Mouse (Mus musculus) spleen, adult 18-20 months (tissue): ENCODE data around the gene Mnat1.
"Not testable (repeated sequence)": the region's sequence is repeated elsewhere in the genome, so short reads cannot be mapped to it uniquely, and the experiment has no call there.

Experiments
- DNase-seq, 2 experiments: peaks; one replicate each; pipeline ENCODE4 v3.0.0; 2022; ENCODE audit warnings: mixed read lengths in 2 of 2

The Mnat1 gene

DNA sequence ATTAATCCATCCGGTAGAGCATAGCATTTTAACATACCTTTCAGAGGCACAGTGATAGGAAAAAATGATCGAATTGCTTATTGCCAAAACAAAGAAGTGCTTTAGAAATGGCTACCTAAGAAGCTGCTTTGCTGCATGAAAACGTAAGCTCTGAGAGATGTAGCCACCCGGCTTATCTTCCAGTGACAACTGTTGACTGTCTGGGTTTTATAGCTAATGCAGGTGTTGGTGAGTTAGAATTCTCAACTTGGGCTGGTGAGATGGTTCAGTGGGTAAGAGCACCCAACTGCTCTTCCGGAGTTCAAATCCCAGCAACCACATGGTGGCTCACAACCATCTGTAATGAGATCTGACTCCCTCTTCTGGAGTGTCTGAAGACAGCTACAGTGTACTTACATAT is 27.5 kb downstream of the Mnat1 start:
- DNase-seq = not testable (repeated sequence)

DNA sequence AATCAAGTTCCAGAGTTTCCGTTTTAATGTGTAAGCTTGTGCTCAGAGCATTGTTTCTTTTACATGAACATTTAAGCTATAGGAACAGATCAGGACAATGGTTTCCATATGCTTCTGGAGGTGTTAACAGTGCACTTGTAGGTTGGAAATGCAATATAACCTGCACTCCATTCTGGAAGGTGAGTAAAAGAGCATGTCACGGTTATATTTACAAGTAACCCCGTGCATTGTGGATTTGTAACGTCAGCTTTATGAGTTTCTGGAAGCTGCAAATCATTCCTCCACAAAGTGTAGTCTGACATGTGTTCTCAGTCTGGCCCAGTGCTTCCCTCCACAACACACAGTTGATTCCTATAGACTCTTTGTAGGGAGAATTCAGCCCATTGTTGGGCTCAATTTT is 30.6 kb downstream of the Mnat1 start:
- no peak for DNase-seq

DNA sequence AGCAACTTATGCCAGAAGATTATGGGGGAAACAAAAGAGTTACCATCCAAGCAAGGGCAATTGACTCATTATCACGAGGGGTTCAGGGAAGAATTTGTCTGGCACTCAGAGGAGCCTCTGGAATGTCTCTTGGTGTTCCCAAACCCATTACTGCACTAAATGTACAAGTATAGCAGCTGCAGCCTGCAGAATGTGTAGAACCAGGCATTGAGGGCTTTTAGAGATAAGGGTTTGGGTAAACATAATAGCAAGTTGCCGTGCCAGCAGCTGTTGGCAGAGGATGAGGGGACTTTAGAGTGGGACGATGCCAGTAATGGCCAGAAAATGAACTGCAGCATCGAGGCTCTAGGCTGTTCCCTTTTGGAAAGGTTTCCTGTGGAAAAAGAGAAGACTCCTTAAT is 36.8 kb downstream of the Mnat1 start:
- DNase-seq = no peak

DNA sequence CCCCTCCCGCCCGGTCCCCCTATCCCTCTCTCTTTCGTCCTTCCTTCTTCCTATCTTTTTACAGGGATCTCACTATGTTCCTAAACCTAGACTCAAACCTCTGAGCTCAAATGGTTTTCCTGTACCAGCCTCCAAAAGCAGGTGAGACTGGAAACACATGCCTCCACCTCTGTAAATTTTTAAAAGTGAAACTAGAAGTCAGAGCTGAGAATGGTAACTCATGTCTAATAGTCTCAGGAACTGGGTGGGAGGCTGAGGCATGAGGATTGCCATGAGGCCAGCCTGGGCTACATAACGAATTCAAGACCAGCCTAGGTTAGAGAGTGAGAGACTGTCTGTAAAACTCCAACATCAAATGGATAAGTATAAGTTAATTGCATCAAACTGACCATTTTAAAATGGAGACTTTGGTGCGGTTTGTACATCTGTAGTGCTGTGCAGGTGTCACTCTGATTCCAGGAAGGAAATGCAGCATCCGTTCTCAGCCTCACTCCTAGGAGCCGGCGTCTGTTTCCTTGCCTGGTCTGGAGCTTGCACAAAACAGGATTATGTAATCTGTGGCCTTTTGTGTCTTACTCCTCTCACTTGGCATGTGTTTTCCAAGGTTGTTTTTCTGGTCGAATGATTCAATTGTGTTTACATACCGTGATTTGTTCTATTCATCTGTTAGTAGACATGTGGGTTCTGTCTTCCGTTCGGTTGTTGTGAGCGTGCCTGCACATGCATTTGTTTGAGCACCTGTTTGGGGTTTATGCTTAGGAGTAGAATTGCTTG is 39.1 kb downstream of the Mnat1 start:
- no peak for DNase-seq

DNA sequence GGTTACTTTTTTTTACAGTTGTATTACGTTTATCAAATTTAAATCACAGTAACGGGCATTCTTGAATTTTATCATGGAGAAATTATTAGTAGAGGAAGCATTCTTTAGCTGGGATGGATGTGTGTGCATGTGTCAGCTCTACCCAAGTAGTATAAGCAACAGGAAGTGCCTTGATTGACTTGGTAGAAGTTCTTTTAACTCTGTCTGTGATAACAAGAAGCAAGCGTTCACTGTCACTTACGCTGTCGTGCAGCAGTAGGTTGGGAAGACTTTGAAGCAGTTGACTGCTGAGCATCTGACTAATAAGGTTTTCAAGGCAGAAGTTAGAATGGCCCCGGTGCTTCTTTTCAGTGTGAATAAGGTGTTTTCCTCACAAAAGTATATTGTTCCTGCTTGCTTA is 47.3 kb downstream of the Mnat1 start:
- no peak for DNase-seq

DNA sequence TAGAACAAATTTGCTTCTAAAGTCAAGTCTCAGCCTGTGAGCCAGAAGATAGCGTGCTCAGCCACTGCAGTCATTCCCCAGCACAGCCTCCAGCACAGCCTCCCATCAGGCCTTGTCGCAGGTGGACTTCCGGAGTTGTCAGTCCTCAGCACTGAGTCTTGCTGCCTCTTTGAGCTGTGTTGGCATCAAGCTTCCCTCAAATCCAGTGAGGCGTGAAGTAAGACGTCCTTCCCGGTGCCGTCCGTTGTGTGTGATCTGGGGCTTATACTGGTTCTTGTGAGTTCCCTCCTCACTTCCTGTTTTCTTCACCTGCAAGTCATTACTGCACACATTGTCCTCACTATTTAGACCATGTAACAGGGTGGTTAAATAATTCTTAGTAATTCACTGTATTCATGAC is 60.4 kb downstream of the Mnat1 start:
- no peak for DNase-seq

DNA sequence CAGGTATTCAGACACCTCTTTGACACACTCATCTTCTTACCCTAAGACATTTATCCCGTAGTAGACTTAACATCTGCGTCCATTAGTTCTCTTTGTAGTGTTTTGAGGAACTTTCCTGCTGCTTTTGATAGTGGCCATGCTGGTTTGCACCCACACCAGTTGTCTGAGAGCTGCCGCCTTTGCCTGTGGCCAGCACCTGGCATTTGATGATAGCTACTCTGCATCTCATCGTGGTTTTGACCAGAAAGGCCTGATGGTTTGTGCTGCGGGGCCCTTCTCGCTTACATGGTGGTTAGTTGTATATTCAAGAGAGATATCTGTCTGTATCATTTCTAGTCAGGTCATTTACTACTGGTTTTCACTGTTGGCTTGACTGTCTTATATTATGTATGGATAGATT is 73.8 kb downstream of the Mnat1 start:
- no peak for DNase-seq

DNA sequence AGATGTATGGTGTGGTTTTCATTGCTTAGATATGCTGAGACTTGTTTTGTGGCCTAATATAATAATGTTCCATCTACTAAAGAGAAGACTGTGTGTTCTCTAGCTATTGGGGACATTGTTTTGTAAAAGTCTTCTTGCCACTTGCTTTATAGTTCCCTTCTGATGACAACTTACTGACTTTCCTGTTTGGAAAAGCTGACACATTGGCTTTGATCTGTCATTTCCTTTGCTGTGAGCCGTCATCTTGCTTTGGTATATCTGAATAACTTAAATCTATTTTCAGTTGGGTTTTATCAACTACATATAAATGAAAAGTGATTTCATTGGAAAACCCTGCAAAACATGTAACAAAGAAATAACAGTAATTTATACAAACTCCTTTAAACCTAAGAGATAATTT is 74.9 kb downstream of the Mnat1 start:
- no peak for DNase-seq

DNA sequence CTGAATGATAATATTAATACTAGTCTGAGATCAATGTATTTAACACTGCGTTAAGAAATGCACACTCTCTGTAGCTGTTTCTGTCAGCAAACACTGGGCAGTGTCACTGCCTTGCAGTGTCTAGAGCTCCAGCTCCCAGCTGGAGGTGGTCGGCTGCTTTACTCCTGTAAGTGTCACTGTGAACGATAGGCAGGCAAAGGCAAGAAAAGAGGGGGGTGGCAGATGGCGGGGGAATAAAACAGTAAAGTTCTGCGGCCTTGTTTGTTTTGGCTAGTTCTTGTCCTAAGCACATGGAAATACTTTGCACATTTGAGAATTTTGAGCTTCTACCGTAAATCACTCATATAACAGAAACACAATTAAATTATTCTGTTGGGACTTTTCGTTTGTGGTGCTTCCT is 75.9 kb downstream of the Mnat1 start:
- DNase-seq = no peak

DNA sequence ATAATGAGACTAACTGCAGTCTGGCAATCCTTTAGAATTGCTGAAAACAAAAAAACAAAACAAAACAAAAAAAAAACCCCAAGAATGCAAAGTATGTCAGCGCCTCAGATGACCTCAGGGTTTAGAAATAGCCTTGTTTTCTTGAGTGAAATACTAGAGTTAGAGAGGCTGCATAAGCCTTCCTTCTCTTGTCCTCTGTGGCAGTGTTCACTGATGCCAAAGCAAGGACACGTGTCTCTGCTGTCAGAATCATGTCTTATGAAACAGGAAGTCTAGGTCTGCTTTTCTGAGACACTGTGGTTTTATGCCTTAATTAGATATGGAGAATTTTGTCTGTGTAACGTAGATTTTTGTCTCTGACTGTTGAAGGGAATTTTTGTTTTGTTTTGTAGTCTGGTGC is 78.1 kb downstream of the Mnat1 start:
- no peak for DNase-seq

DNA sequence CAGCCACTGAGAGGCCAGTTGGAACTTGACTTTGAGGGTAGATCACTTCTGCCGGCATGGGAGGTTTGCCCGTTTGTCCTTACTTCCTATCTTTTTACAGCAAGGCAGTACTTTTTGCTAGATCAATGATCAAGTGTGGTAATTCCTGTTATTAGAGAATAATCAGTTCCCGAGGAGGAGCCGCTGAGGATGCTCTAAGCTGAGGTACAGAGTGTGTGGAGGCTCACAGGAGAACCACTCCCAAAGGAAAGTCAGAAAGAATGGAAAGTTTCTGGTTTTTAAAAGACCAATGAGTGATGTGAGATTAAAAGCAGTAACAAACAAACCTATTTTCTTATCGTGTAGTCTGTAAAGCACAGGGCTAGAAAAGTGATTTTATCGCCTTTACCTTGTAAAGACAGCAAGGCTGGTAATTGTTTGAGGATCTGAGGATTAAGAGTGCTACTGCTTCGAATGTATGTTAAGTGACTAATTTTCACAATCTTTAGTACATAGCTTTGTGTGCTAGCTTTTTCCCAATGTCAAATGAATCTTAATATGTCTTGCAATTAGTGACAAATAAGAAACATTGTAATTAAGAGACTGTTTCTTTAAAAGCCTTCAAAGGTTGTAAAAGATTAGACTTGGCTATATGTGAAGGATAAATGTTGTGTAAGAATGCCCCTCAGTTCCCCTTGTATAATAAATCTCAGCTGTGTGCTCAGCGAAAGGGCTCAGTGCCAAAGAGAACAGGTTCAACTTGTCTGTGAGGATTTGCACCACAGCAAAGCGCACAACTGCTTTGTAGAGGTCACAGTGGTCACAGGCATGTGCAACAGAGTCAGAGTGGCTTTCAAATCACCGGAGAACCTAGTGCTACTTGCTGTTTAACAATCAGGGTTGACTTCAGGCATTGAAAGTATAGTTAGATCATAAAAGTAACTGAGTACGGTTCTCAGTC is 82.5 kb downstream of the Mnat1 start:
- DNase-seq = no peak

DNA sequence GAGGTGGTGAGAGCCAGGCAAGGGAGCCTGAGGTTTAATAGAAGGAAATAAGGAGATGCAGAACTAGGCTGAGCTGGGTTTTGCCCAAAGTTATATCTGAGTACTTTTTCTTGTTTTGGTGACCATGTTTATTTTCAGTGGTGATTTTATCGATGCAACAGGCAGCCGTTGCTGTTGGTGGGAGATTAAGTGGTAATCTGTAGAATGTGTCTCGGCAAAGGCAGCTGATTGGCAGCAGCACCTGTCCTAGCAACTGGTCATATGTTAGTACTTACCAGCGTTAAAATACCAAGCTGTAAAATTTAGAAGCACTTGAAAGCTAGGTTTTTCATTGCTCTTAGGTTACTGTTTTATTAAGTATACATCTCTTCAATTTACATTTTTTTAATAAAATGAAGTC is 83.5 kb downstream of the Mnat1 start:
- no peak for DNase-seq

DNA sequence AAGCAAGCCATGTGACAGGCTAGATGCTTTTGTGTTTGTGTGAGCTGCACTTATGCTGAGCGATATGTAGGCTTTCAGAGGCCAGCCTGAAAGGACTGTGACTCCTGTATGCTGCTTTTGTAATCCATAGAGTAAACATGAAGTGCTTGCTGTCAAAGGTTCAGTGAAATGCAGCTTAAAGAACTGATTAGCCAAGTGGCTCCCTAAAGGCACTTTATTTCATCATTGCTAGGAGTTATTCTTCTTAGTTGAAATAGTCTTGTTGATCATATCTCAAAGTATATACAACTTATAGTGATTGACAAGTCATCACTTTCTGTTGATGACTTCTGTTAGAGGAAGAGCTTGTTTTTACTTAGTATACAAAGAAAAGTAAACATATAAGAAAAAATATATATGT is 83.9 kb downstream of the Mnat1 start:
- DNase-seq = no peak

DNA sequence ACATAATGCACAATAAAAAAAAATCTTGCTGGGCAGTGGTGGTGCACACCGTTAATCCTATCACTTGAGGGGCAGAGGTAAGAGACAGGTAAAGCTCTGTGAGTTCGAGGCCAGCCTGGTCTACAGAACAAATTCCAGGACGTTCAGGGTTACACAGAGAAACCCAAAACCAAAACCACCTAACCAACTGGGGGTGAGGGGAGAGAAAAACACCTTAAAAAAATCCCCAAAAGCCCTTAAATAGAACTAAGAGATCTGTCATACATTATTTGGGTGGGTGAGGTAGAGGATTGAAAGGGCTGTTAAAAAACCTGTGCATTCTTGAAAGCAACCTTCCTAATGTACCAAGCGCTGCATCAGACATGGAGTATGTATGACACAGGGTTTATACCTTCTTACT is 85.0 kb downstream of the Mnat1 start:
- no peak for DNase-seq

DNA sequence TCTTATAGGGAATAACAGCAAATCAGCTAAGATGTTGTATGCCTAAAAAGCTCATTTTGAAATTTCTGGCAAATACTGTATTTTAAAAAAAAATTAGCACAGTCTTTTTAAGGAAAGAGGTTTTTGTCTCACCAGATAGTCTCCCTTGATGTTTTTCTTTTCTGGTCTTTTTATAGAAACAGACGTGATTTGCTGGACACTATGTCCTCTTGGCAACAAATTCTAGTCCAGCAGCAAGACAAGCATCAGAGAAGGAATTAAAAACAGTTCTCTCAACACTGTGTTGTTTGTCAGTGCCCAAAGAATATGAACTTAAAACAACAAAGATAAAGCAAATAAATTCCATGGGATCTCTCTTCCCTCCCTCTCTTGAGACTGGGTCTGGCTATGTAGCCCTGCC is 85.6 kb downstream of the Mnat1 start:
- DNase-seq = no peak

DNA sequence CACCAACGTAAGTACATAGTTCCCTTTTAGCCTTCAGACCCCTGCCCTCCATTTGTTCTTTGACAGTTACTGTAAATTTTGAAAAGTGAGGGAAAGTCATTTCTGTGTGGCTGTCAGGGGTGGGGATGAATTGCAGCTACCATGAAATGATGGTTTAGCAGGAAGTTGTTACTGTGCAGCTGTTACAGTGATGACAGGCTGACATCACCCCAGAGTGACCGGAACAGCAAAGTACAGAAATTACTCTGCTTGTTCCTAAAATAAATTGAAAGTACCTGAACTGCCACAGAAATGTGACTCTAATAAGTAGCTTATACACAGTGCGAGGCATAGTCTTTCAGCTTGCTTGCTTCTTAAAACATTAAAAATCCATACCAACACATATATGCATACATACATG is 86.9 kb downstream of the Mnat1 start:
- no peak for DNase-seq

DNA sequence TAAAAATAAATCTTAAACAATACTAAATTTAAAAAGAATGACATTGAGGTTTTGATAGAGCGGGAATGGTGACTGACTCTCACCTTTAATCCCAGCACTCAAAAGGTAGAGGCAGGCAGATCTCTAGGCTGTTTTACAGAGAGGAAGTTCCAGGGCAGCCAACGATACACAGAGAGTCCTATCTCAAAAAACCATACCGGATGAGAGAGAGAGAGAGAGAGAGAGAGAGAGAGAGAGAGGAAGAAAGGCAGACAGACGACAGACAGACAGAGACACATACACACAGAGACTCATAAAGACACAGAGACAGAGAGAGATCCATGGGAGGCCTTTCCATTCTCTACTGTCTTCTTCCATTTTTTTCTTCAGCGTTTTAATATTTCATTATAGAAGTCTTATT is 92.3 kb downstream of the Mnat1 start:
- DNase-seq = no peak

DNA sequence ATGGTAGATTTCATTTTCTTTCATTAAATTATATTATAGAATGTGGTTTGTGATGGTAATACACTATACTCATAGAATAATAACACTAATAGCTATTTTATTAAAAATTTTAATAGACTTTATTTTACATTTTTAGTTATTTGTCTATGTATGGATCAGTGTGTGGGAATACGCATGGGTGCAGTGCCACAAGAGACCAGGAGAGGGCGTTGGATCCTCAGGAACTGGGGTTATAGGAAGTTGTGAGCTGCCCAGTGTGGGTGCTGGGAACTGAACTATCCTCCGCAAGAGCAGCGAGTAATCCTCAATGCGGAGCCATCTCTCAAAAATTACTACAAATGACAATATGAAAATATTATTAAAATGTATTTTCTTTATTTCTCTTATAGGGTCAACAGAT is 95.1 kb downstream of the Mnat1 start:
- no peak for DNase-seq

DNA sequence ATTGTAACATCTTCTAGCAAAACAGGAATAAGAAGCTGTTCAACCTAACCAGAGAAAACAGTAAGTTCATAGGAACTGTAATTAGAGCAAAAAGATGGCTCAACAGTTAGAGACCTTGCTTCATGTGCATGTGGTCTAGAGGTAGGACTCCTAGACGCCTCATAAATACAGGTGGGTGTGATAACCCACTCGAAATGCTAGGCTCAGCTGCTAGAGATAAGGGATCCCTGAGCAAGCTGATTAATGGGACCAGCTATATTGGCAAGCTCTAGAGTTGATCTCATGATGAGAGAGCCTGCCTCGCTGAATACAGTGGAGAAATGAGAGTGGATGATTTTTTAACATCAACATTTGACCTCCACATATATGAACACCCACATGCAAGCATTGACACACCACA is 97.7 kb downstream of the Mnat1 start:
- DNase-seq = no peak

DNA sequence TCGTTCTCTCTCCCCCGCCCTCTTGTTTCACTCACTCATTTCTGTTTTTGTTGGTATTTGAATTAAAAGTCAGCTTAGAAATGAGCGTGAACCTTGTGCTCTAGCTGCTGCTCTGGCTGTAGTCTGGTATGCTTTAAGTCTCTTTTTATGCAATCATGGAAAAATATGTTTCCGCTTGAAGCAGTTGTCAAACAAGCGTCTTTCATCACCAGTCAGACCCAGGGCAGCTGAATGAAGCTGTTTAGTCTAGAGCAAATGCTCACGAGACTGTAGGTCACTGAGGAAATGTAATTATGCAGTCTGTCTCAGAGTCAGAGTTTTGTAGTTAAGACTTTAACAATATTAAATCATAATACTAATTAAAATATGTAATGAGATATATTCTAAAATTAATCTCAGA is 100.4 kb downstream of the Mnat1 start:
- no peak for DNase-seq

DNA sequence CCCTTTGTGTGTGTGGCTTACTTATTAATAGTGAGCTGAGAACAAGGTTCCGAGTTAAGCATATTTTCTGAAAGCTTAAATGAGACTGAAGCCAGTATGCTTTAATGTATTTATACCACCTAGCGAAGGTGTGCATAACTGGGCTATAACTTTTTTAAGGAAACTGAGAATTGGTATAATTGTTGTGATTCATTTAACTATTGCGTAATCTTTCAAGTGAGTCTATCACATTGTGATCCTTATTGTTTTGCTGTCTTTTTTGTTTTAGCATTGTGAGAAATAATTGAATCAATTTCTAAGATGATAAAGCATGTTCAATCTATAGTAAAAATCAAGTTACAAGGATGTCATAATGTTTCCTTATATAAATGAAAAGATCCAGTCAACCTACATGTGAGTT is 104.9 kb downstream of the Mnat1 start:
- no peak for DNase-seq

DNA sequence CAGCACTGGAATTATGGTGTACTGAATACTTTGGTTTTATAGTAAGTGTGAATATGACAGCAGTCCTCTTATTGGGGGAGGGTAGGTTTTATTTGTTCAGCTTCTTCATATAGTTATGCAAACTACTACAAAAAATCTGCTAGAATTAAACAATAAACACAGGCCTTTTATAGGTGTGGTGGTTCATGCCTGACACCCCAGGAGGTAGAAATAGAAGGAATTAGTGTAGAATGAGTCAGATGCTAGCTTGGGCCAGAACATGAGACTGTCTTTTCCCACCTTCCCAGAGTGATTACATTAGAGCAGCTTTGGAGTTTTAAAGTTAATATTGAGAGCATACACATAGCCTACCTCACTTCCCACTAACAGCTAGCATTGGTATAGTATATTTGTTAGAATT is 106.7 kb downstream of the Mnat1 start:
- no peak for DNase-seq

DNA sequence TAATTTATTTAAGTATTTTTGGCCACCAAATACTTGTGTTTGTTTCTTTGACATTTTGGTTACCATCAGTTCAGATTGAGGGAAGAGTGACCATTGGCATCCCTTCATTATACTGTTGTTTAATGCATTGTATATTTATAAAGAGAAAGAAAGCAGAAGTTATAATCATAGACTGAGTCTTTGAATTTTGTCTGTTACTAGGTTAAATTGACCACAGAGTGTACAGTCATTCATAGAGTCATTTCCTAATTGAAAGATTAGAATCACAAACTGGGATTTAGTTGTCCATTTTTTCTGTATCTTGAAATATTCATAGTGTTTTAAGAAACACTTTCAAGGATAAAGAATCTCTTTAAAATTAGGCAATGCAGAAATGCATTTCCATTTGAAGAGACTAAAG is 108.0 kb downstream of the Mnat1 start:
- no peak for DNase-seq

DNA sequence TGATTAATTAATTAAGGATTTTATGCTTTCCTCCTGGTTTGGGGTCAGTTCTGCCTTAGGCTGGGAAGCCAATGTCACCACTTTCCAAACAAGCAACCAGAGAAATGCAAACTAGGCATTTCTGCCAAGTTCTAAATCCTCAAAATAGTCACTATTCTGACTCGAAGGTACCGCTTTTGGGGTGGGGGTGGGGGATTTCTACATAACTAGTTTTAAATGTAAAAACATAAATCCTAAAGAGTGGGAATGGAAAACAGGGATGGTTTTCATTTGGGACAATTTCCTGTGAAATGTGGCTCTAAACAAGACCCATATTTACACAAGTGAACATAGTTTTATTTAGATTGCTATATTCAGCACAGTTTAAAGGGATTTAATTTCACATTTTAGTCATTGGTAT is 109.1 kb downstream of the Mnat1 start:
- DNase-seq = no peak
